Mouse (Mus musculus): ENCODE results near the gene Smndc1. TPM values are rescaled to one million over a fixed set of nuclear protein-coding genes. Genes with fewer than 3 reads are reported as not detected.

Gene Smndc1
- polyA plus RNA-seq, 1 experiment from 2014 or later = 42.3 TPM

GRCm38 (mm10) chr19:53343174-53343881, 47.0 kb downstream of the Smndc1 start:
- no peaks in the 10 kb centered on the region for H3K36me3 ChIP-seq (ENCODE audit: control insufficient read depth, insufficient read depth, low read length)
- H3K4me3 ChIP-seq (ENCODE audit: low read length) = no peak overlapping the region
- ATAC-seq (ENCODE audit: low read depth) = no peak
- H3K4me2 ChIP-seq (ENCODE audit: low read depth, low read length) = no peak overlapping the region
- H3K9ac ChIP-seq (ENCODE audit: low read length) = no peak overlapping the region
- WGBS = 89% methylated on average over 13 of the region's 13 CpGs
- no peaks in the 10 kb centered on the region for H3K27me3 ChIP-seq (ENCODE audit: control insufficient read depth, insufficient read depth, low read depth, low read length)
- no peak overlapping the region for H3K27ac ChIP-seq (ENCODE audit: low read length)
- no peaks in the 10 kb centered on the region for H3K9me3 ChIP-seq (ENCODE audit: control insufficient read depth, low read length)
- no peaks in the 10 kb centered on the region for H3K4me1 ChIP-seq (replicated peaks; ENCODE audit: control insufficient read depth, insufficient read depth, low read length)

GRCm38 (mm10) chr19:53340423-53340822, 50.0 kb downstream of the Smndc1 start:
- H3K9me3 ChIP-seq (ENCODE audit: control insufficient read depth, low read length) = no peaks in the 10 kb centered on the region
- no peak overlapping the region for H3K27ac ChIP-seq (ENCODE audit: low read length)
- ATAC-seq (ENCODE audit: low read depth) = no peak
- H3K27me3 ChIP-seq (ENCODE audit: control insufficient read depth, insufficient read depth, low read depth, low read length) = no peaks in the 10 kb centered on the region
- 17% methylated on average over 6 of the region's 6 CpGs for WGBS
- peaks cover 8% of the 10 kb centered on the region for H3K36me3 ChIP-seq (ENCODE audit: control insufficient read depth, insufficient read depth, low read length)
- no peak overlapping the region for H3K9ac ChIP-seq (ENCODE audit: low read length)
- no peaks in the 10 kb centered on the region for H3K4me1 ChIP-seq (replicated peaks; ENCODE audit: control insufficient read depth, insufficient read depth, low read length)
- H3K4me2 ChIP-seq (ENCODE audit: low read depth, low read length) = no peak overlapping the region
- no peak overlapping the region for H3K4me3 ChIP-seq (ENCODE audit: low read length)

- no peak for ATAC-seq (ENCODE audit: low read depth)
- 81% methylated on average over 9 of the region's 9 CpGs for WGBS
- H3K9ac ChIP-seq (ENCODE audit: low read length) = no peak overlapping the region
- no peak overlapping the region for H3K27ac ChIP-seq (ENCODE audit: low read length)
- H3K36me3 ChIP-seq (ENCODE audit: control insufficient read depth, insufficient read depth, low read length) = peaks cover 15% of the 10 kb centered on the region
- no peaks in the 10 kb centered on the region for H3K27me3 ChIP-seq (ENCODE audit: control insufficient read depth, insufficient read depth, low read depth, low read length)
- no peak overlapping the region for H3K4me3 ChIP-seq (ENCODE audit: low read length)
- no peak overlapping the region for H3K4me2 ChIP-seq (ENCODE audit: low read depth, low read length)
- H3K9me3 ChIP-seq (ENCODE audit: control insufficient read depth, low read length) = no peaks in the 10 kb centered on the region
- peaks cover 5% of the 10 kb centered on the region; the same call in 1 of the 2 replicates for H3K4me1 ChIP-seq (replicated peaks; ENCODE audit: control insufficient read depth, insufficient read depth, low read length)
Observed at GRCm38 (mm10) chr19:53335241-53335640, 55.1 kb downstream of the Smndc1 start.

DNA sequence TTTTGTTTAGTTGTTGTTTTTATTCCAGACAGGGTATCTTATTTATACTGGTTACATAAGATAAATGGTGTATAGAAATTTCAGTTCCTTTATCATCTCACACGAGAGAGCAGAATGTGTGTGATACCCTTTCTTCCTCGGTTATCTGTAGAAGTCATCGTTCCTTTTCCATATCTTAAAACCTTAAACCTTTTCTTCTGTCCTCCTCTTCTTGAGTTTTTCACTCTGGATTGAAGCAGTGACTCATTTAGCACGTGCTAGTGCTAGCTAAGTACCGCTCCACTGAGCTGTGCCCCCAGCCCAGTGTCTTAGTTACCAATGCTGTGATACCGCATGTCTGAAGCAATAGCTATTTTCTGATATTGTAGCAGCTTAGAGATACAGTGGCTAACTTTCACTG, 56.6 kb downstream of the Smndc1 start:
- peaks cover 15% of the 10 kb centered on the region for H3K36me3 ChIP-seq (ENCODE audit: control insufficient read depth, insufficient read depth, low read length)
- no peak overlapping the region for H3K27ac ChIP-seq (ENCODE audit: low read length)
- H3K4me2 ChIP-seq (ENCODE audit: low read depth, low read length) = no peak overlapping the region
- no peak overlapping the region for H3K4me3 ChIP-seq (ENCODE audit: low read length)
- no peaks in the 10 kb centered on the region for H3K27me3 ChIP-seq (ENCODE audit: control insufficient read depth, insufficient read depth, low read depth, low read length)
- 87% methylated on average over 6 of the region's 6 CpGs for WGBS
- peaks cover 5% of the 10 kb centered on the region; the same call in 1 of the 2 replicates for H3K4me1 ChIP-seq (replicated peaks; ENCODE audit: control insufficient read depth, insufficient read depth, low read length)
- no peak for ATAC-seq (ENCODE audit: low read depth)
- H3K9me3 ChIP-seq (ENCODE audit: control insufficient read depth, low read length) = no peaks in the 10 kb centered on the region
- no peak overlapping the region for H3K9ac ChIP-seq (ENCODE audit: low read length)

- H3K4me2 ChIP-seq (ENCODE audit: low read depth, low read length) = no peak overlapping the region
- 90% methylated on average over 21 of the region's 21 CpGs for WGBS
- H3K27me3 ChIP-seq (ENCODE audit: control insufficient read depth, insufficient read depth, low read depth, low read length) = no peaks in the 10 kb centered on the region
- peaks cover 7% of the 10 kb centered on the region; the same call in 1 of the 2 replicates for H3K36me3 ChIP-seq (ENCODE audit: control insufficient read depth, insufficient read depth, low read length)
- peaks cover 5% of the 10 kb centered on the region; the same call in 1 of the 2 replicates for H3K4me1 ChIP-seq (replicated peaks; ENCODE audit: control insufficient read depth, insufficient read depth, low read length)
- no peaks in the 10 kb centered on the region for H3K9me3 ChIP-seq (ENCODE audit: control insufficient read depth, low read length)
- no peak overlapping the region for H3K4me3 ChIP-seq (ENCODE audit: low read length)
- no peak overlapping the region for H3K9ac ChIP-seq (ENCODE audit: low read length)
- no peak overlapping the region for H3K27ac ChIP-seq (ENCODE audit: low read length)
- no peak for ATAC-seq (ENCODE audit: low read depth)
Observed at GRCm38 (mm10) chr19:53331882-53332500, 58.4 kb downstream of the Smndc1 start.

- peak overlapping the region; percentile 93 for H3K4me3 ChIP-seq (ENCODE audit: low read length)
- H3K27me3 ChIP-seq (ENCODE audit: control insufficient read depth, insufficient read depth, low read depth, low read length) = no peaks in the 10 kb centered on the region
- WGBS = 0% methylated on average over 24 of the region's 29 CpGs
Observed at GRCm38 (mm10) chr19:53329992-53330381, 60.4 kb downstream of the Smndc1 start.

More at GRCm38 (mm10) chr19:53329992-53330381, 60.4 kb downstream of the Smndc1 start:
- peaks cover 7% of the 10 kb centered on the region; the same call in 1 of the 2 replicates for H3K36me3 ChIP-seq (ENCODE audit: control insufficient read depth, insufficient read depth, low read length)
- peak overlapping the region; percentile 75 for H3K27ac ChIP-seq (ENCODE audit: low read length)
- peak overlapping the region; percentile 96 for H3K4me2 ChIP-seq (ENCODE audit: low read depth, low read length)
- peak; percentile 88 for ATAC-seq (ENCODE audit: low read depth)
- H3K4me1 ChIP-seq (replicated peaks; ENCODE audit: control insufficient read depth, insufficient read depth, low read length) = peaks cover 12% of the 10 kb centered on the region; the same call in 1 of the 2 replicates
- no peaks in the 10 kb centered on the region for H3K9me3 ChIP-seq (ENCODE audit: control insufficient read depth, low read length)
- H3K9ac ChIP-seq (ENCODE audit: low read length) = peak overlapping the region; percentile 85

Other genes with a start within 250 kb of the Smndc1 start
- gene Mxi1, start 80.1 kb downstream of the Smndc1 start, polyA plus RNA-seq (2015; fragmentation: Nextera tagmentation; extraction: Ambion mirVana) = 20.2 and 22.6 TPM in 2 replicates
- gene Gm10197, start 18.8 kb downstream of the Smndc1 start, polyA plus RNA-seq (2015; fragmentation: Nextera tagmentation; extraction: Ambion mirVana) = 3.8 TPM in 1 of 2 replicates, not detected in the other
- gene Dusp5, start 138.5 kb upstream of the Smndc1 start, polyA plus RNA-seq (2015; fragmentation: Nextera tagmentation; extraction: Ambion mirVana) = 6.9 TPM in 2 replicates
- 356 and 368 TPM in 2 replicates for gene Nutf2-ps1, start 198.5 kb upstream of the Smndc1 start, polyA plus RNA-seq (2015; fragmentation: Nextera tagmentation; extraction: Ambion mirVana)
- gene Smc3, start 209.8 kb upstream of the Smndc1 start, polyA plus RNA-seq (2015; fragmentation: Nextera tagmentation; extraction: Ambion mirVana) = 64.2 and 69.8 TPM in 2 replicates